Mouse (Mus musculus): Measurements from ENCODE around the gene Npdc1.

The Npdc1 gene

DNA sequence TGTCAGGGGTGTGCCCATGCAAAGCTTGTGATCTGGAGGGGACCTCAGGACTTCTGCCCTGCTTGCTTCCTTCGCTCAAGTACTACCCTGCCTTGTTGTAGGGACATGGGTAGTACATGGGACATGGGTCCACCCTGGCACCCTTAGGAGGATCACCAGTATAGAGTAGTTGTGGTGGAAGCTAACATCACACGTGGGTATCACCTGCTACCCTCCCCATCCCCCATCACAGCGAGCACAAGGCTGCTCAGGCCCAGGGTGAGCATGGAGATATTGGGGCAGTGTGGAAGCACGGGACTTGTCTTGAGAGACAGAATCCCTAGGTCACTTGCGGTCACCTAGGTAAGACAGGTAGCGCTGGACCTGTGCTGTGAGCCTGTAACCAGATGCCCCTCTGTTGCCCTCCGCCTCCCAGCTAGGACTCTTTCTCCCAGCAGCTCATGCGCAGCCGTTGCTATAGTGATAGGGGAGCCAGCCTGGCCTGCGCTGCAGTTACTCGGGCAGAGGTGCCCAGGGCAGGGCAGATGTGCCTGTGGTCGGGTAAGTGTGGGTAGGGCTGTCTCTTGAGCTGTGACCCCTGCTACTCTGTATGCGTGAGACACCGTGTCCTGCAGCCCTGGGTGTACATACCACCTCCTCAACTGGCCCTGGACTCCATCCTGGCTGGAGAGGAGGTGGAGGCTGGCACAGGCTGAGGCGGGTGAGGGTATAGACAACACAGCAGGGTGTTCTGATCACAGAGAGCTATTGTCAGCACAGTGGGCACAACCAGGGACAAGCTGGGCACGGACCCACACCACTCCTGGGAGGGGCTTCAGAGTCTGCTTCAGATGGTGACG, 31.5 kb downstream of the Npdc1 start:
- DNase-seq (ENCODE audit: low read depth, low spot score), result no peak

- DNase-seq (ENCODE audit: low read depth, low spot score), result no peak
These were observed 32.2 kb downstream of the Npdc1 start for GRCm38 (mm10) chr2:25431308-25431855.

DNA sequence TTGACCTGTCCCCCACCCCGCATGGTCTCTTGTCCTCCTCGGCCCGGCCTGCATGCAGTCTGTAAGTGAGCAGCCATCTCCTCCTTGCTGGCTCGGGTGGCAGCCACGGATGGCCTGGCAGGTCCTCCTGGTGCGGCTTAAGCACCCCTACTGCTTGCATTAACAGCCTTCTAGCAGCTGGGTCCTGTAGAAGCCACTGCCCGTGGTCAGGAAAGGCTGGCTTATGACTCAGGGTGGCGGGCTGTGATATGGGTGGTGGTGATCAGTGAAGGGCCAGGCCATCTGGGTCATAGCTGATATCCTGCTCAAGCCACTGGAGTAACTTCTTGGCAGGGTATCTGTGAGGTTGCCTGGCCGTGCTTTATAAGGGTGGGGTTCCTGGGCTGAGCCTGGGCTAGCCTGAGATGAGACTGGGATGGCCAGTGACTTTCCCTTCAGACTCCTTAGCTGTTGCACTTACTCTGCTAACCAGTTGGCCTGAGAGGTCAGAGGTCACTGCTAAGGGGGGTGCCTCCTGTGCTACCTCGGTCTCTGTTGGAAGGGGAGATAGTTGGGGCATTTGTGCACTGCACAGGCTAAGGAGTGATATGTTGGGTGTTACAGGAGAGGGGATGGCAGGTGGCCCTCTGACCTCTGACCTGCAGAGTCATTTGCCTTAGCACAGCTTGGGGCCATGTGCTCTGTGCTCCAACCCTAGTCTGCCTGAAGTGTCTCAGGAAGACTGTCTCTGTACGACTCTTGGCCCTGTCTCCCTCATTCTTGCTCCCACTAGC, 33.4 kb downstream of the Npdc1 start:
- DNase-seq (ENCODE audit: low read depth, low spot score), result no peak

DNA sequence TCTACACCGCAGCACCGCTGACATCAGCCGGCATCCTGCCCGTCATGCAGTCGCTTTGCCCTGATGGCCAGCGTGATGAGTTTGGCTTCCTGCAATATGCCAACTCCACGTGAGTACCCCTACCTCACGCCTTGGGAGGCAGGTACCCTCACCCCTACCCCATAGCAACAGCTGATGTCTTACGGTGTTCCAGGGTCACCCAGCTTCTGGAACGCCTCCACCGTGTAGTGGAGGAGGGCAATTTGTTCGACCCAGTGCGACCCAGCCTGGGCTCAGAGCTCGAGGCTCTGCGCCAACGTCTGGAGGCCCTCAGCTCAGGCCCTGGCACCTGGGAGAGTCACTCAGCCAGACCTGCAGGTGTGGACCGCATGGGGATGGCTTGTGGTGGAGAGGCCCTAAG, 34.0 kb downstream of the Npdc1 start:
- DNase-seq (ENCODE audit: low read depth, low spot score), result no peak

GRCm38 (mm10) chr2:25434292-25434691, 35.1 kb downstream of the Npdc1 start:
- no peak for DNase-seq (ENCODE audit: low read depth, low spot score)

- DNase-seq (ENCODE audit: low read depth, low spot score), result no peak
These were observed 37.2 kb downstream of the Npdc1 start for GRCm38 (mm10) chr2:25436286-25436820.

DNA sequence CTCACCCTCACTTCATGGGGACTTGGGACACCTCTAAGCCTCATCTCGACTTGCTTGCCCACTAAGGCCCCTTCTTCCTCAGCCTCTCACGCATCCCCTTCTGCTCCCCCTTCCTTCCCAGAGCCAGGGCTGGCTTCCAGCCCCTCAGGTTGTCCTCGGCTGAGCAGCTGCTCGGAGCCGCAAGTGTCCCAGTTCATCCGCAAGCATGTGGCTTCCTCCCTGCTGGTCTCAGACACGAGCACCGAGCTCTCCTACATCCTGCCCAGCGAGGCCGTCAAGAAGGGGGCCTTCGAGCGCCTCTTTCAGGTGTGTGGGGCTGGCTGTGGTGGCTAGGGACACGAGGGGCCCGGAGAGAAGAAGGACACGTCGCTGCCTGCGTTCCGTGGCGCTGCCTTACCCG, 41.9 kb downstream of the Npdc1 start:
- no peak for DNase-seq (ENCODE audit: low read depth, low spot score)

DNA sequence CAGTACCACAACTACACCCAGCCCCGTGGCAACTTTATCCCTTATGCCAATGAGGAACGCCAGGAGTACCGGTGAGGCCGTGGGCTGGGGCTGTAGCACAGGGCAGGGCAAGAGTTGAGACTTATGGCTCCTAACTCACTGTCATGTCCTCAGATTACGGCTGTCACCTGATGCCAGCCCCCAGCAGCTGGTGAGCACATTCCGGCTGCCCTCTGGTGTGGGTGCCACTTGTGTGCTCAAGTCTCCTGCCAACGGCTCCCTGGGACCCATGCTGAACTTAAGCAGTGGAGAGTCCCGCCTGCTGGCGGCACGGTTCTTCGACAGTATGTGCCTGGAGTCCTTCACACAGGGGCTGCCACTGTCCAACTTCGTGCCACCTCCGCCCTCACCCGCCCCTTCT, 43.5 kb downstream of the Npdc1 start:
- no peak for DNase-seq (ENCODE audit: low read depth, low spot score)

DNA sequence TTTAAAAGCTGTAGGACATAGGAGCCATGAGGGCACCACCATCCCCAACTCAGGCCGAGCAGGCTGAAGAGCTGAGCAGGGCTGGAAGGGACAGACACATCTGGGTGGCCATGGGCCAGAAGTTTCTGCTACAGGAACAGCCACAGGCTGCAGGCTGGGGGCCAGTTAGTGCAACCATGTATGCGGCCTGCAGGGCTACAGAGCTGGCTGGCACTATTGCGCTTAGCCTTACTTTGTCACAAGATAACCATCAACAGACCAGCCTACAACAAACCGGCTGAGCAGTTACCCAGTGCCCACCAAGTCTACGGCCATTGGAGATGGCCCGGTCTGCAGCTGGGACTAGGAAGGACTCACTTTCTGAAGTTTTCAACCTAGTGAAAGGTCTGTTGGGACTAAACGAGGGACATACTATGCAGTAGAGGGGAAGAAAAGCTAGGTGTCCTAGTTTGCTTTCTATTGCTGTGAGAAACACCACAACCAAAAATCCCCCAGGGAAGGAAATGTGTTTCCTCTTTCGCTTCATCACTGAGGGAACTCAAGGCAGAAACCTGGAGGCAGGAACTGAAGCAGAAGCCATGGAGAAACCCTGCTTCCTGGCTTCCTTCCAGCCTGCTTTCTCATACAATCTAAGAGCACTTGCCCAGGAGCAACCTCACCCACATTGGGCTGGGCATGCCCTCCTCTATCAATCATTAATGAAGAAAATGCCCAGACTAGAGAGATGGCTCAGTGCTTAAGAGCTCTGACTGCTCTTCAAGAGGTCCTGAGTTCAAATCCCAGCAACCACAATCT, 51.9 kb downstream of the Npdc1 start:
- no peak for DNase-seq (ENCODE audit: low read depth, low spot score)

DNA sequence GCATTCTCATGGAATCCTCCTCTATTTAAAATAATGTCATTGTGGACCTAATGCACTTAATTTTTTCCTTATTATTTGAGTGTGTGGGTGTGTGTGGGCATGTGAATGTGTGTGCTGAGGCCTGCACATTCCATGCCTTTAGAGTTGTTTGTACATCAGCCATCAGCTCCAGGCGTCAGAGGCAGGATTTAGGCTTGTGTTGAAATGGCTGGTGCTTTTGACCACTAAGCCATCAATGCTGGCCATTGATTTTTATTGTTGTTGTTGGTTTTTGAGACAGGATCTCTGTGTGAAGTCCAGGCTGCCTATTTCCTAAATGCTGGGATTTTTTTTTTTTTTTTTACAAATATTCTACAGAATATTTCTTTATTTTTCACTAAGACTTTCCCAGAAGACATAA, 53.8 kb downstream of the Npdc1 start:
- no peak for DNase-seq (ENCODE audit: low read depth, low spot score)

DNA sequence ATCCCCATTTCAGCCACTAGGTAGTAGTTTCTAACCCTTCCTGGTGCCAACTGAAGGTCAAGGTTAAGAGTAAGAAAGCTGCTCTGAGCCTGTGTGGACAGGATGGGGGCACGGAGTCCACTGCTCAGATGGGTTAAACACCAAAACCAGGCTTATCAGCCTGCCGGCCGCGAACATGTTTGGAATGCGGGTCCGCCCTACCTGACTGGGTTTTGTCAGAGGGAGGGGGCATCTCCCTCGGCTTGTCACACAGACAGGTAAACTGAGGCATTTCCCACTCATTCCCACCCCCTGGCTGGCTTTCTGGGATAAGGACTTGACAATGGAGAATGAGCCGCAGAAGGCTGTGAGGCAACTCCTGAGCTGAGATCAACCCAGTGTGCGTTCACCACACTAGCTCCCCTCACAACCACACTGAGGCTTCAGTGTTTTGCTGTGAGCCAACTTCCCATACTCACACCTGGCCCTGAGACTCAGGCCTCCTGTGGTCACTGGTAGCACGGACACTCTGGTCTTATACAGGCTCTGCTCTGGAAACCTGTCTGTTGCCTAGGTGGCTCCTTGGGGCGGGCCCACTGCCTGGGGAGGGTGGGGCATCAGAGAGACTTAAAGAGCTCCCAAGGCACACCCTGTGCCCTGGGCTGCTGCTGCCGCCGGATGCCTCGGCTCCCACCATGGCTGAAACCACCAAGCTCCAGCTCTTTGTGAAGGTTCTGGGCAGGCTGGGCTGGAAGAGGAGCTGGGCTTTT, 57.2 kb downstream of the Npdc1 start, which contains the start of gene Clic3:
Clic3 (plus strand) TSS at position 634 of the 749 bp plus-strand sequence.
- no peak for DNase-seq (ENCODE audit: low read depth, low spot score)

DNA sequence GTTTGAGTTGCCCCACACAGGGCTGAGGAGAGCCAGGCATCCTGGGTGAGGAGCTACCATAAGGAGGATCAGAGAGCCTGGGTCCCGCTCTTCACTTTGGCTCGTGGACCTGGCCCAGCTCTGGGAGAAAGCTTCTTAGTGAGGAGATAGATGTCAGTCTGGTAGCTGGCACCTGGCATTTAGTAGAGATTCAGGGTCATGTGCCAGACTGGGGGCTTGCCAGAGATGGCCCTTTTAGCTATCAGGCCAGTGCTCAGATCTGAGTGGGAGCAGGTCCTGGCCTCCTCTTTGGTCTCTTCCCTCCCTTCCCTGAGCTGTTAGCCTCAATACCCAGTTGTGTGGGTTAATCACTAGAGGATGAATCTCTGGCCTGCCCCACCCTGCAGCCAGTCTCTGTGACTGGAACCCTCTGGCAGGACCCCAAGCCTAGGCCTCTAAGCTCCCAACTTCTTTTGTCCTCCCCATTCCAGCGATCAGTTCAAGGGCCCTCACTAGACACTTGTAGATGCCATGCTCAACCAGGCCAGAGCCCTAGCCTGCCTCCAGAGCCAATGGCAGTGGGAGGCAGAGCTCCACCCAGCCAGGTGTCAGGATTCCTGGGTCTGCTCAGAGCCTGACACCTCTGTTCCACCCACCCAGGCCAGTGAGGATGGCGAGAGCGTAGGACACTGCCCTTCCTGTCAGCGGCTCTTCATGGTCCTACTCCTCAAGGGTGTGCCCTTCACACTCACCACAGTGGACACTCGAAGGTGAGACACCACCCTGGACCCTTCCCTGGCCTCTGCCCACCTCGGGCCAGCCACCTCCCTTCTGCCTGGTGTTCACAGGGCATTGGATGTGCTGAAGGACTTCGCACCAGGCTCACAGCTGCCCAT, 58.1 kb downstream of the Npdc1 start:
- no peak for DNase-seq (ENCODE audit: low read depth, low spot score)

GRCm38 (mm10) chr2:25458911-25459310, 59.8 kb downstream of the Npdc1 start:
- no peak for DNase-seq (ENCODE audit: low read depth, low spot score)

All from CD4-positive helper T cell, adult 2 months (primary cell).